Mouse (Mus musculus) Patski (cell line): ENCODE measurements at regions not wholly inside any gene's neighbourhood (a gene's known extent, or its start where the extent isn't known, plus 50 kb on each side); places are given as distances from the start of the nearest gene placed in this dataset.
A peak's percentile ranks its signal among the peaks of the same experiment; 100 is the strongest.

Experiments
- ATAC-seq: fragments of 100-300 bp; one replicate; pipeline ENCODE4 v1.8.0; 2021
- CTCF ChIA-PET: fragments of 350-600 bp; sonication (Branson Sonifier 250); formaldehyde crosslinking; loops from one replicate; lab custom pipeline; 2022; ENCODE audit warnings: inconsistent platforms; lab: Charles Lee
- POLR2A ChIA-PET: fragments of 350-600 bp; sonication (Branson Sonifier 250); formaldehyde crosslinking; loops from one replicate; lab custom pipeline; 2022; ENCODE audit warnings: antibody characterized with exemption, inconsistent platforms; lab: Charles Lee
- DNase-seq: peaks from one replicate; pipeline ENCODE4 v3.0.0-alpha.2; 2011; ENCODE audit warnings: low read depth, low spot score
- H3K27me3 ChIP-seq: fragments of 371-371 bp; one replicate; pipeline ENCODE4 v1.5.1; 2021
- CTCF ChIP-seq: fragments of 100-300 bp; IDR thresholded peaks from one replicate; pipeline ENCODE4 v1.5.1; 2021
- in situ Hi-C: fragments of 300-500 bp; cut with MboI; formaldehyde crosslinking; loops from 3 replicates; pipeline ENCODE4 v1.11.1; 2018; ENCODE audit warnings: low pct_unique_long_range_greater_than_20kb, mixed read lengths

- in situ Hi-C loops, result no loop called here
- TF ChIP-seq CTCF, result no peak
Observed at GRCm38 (mm10) chr2:159730221-159730620, 603.7 kb downstream of the Gm826 start.

GRCm38 (mm10) chr2:159731305-159731704 is 602.7 kb downstream of the Gm826 start:
- no peaks in the 10 kb centered on the region for H3K27me3 ChIP-seq
- POLR2A ChIA-PET, result no interaction called here
- TF ChIP-seq CTCF, result no peak
- no peak for ATAC-seq
- CTCF ChIA-PET, result no interaction called here
- no peak for DNase-seq
- in situ Hi-C loops, result no loop called here

More at GRCm38 (mm10) chr2:159730221-159730620, 603.7 kb downstream of the Gm826 start:
- POLR2A ChIA-PET, result no interaction called here
- ATAC-seq (no peak), DNase-seq (no peak)
- H3K27me3 ChIP-seq, result no peaks in the 10 kb centered on the region
- CTCF ChIA-PET, result no interaction called here

- TF ChIP-seq CTCF, result no peak
- no peaks in the 10 kb centered on the region for H3K27me3 ChIP-seq
- in situ Hi-C loops, result no loop called here
- POLR2A ChIA-PET, result no interaction called here
- DNase-seq (no peak), ATAC-seq (no peak)
- CTCF ChIA-PET, result no interaction called here
Observed at GRCm38 (mm10) chr2:159732413-159732812, 601.5 kb downstream of the Gm826 start.

- H3K27me3 ChIP-seq, result no peaks in the 10 kb centered on the region
- ATAC-seq (no peak), DNase-seq (no peak)
- CTCF ChIA-PET, result interaction anchor here (1.0 to 1.3 kb wide), 2 partner anchors 13 to 362 kb away, joined by 3 to 4 read pairs; no protein-coding TSS in a partner anchor
- POLR2A ChIA-PET, result no interaction called here
- no peak for TF ChIP-seq CTCF
- in situ Hi-C loops, result no loop called here
Observed at GRCm38 (mm10) chr2:159734576-159734975, 599.4 kb downstream of the Gm826 start.

- peak; percentile 39 for DNase-seq
- ChIA-PET CTCF (no interaction called here), POLR2A (no interaction called here)
- in situ Hi-C loops, result no loop called here
- ATAC-seq, result peak; percentile 71
- no peak for TF ChIP-seq CTCF
- no peaks in the 10 kb centered on the region for H3K27me3 ChIP-seq
Observed at GRCm38 (mm10) chr2:159755541-159756011, 578.4 kb downstream of the Gm826 start.

GRCm38 (mm10) chr2:159760806-159761205 is 573.2 kb downstream of the Gm826 start:
- in situ Hi-C loops, result no loop called here
- no peak for ATAC-seq
- CTCF ChIA-PET, result no interaction called here
- no peak for TF ChIP-seq CTCF
- H3K27me3 ChIP-seq, result no peaks in the 10 kb centered on the region
- POLR2A ChIA-PET, result no interaction called here
- no peak for DNase-seq

GRCm38 (mm10) chr2:159763115-159763514 is 570.8 kb downstream of the Gm826 start:
- no peak for DNase-seq
- TF ChIP-seq CTCF, result no peak
- ChIA-PET CTCF (no interaction called here), POLR2A (no interaction called here)
- in situ Hi-C loops, result no loop called here
- H3K27me3 ChIP-seq, result no peaks in the 10 kb centered on the region
- no peak for ATAC-seq
